Mouse (Mus musculus): ENCODE results near the gene Atg2b. TPM values are rescaled to one million over a fixed set of nuclear protein-coding genes. Genes with fewer than 3 reads are reported as not detected.
A peak's percentile ranks its signal among the peaks of the same experiment; 100 is the strongest.

Atg2b gene
- polyA plus RNA-seq (2012; fragmentation: generic; extraction: Trizol): 20.0 TPM

DNA sequence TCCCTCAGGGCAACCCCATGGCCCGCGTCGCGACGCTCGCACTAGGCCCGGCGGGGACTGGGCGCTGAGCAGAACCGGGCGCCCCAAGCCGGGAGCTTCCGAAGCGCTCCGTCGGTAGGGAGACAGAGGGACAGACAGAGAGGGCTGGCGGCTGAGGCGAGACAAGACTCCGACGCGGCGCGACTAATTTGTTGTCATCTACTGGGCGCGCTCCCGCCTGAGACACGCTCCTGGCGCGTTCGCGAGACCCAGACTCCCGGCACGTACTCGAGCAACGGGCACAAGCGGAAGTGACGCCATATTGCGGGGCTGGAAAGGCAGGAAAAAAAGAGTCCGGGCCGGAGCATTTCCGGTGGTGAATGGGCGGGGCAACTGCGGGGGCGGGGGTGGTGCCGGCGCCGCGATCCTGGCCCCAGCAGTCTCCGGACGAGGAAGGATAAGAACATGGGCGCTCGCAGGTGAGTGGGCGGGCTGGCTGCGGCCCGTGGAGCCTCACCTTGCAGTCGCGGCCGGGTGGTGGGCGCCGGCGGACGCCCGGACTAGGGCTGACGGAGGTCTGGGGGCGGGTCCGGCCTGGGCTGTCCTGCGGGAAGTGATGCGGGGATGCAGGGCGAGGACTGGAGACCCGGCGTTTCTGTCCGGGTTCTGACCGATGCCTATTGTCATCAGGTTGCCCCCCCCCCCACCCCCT is at the start of gene Atg2b:
TSS of gene Atg2b (minus strand) at position 211 of the 691 bp plus-strand sequence.
- peak within 1 kb of the TSS; percentile 60 for H3ac ChIP-seq (ENCODE audit: control insufficient read depth, insufficient read length)

DNA sequence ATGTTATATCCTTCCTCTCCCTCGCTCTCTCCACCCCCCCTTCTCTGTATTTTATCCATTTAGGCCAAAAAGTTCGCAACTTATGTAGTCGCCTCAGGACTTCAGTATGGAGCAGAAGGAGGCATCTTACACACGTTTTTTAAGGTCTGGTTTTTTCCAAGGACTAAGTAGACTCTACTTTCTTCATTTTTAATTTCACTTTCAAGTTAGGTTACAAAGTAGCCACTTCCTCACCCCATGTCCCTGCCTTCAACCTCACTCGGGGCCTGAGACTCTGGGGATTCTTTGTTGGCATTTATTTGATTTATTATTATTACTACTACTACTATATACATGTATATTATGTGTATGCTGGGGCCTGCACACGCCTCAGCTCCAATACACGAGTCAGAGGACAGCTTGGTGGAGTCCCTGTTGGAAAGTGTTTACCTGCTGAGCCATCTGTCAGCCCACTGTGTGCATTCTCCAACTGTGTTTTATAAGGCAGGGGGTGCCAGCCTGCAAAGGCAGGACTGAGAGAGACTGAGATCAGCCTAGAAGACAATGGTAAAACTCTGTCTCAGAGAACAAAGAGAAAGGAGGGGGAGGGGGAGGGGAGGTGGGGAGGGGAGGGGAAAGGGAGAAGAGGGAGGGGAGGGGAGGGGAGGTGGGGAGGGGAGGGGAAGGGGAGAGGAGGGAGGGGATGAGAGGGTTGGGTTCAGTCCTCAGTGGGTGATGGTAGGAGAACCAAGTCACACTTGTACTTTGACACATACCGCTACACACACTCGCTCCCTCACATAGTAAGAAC is 48.6 kb upstream of the Atg2b start:
- Histone ChIP-seq H3K79me2 (ENCODE audit: control insufficient read depth, insufficient read depth) (no peaks in the 10 kb centered on the region), H3ac (ENCODE audit: control insufficient read depth, insufficient read length) (no peak overlapping the region), H3K4me2 (ENCODE audit: low read depth) (no peak overlapping the region), H3K36me3 (ENCODE audit: control insufficient read depth, insufficient read depth) (no peaks in the 10 kb centered on the region), H3K27me3 (ENCODE audit: control insufficient read depth, insufficient read depth, insufficient read length) (no peaks in the 10 kb centered on the region), H3K4me3 (no peak overlapping the region)
- TF ChIP-seq E2F4 (IDR thresholded peaks at IDR 0.05; ENCODE audit: insufficient read depth) (no peak), TCF12 (IDR thresholded peaks at IDR 0.05; ENCODE audit: insufficient read depth, poor library complexity, severe bottlenecking) (no peak), SRF (IDR thresholded peaks at IDR 0.05; ENCODE audit: control insufficient read depth, insufficient read length, low read depth) (no peak), POLR2A (IDR thresholded peaks at IDR 0.05; ENCODE audit: insufficient read length, low read depth) (no peak), MYOD1 (IDR thresholded peaks at IDR 0.05; ENCODE audit: control insufficient read depth in 1 of 3, insufficient read length in 2 of 3, low read depth in 2 of 3) (no peak)

More for the DNA sequence above, at the start of gene Atg2b:
- Histone ChIP-seq H3K79me2 (ENCODE audit: control insufficient read depth, insufficient read depth) (peaks cover 71% of the 10 kb centered on the region), H3K4me3 (peak within 1 kb of the TSS; percentile 95), H3K27me3 (ENCODE audit: control insufficient read depth, insufficient read depth, insufficient read length) (no peaks in the 10 kb centered on the region), H3K36me3 (ENCODE audit: control insufficient read depth, insufficient read depth) (no peaks in the 10 kb centered on the region), H3K4me2 (ENCODE audit: low read depth) (peak within 1 kb of the TSS; percentile 100)
- TF ChIP-seq USF1 (IDR thresholded peaks at IDR 0.05; ENCODE audit: low read depth): no peak
- TF ChIP-seq E2F4 (IDR thresholded peaks at IDR 0.05; ENCODE audit: insufficient read depth): no peak
- peak; percentile 27 for TF ChIP-seq MAX (IDR thresholded peaks at IDR 0.05; ENCODE audit: low read depth)
- no peak for TF ChIP-seq REST (IDR thresholded peaks at IDR 0.05; ENCODE audit: insufficient read depth, insufficient read length)
- peak; percentile 64 for TF ChIP-seq POLR2A (IDR thresholded peaks at IDR 0.05; ENCODE audit: insufficient read length, low read depth)
- peak; percentile 71 for TF ChIP-seq POLR2AphosphoS2 (IDR thresholded peaks at IDR 0.05; ENCODE audit: insufficient read length, low read depth)

DNA sequence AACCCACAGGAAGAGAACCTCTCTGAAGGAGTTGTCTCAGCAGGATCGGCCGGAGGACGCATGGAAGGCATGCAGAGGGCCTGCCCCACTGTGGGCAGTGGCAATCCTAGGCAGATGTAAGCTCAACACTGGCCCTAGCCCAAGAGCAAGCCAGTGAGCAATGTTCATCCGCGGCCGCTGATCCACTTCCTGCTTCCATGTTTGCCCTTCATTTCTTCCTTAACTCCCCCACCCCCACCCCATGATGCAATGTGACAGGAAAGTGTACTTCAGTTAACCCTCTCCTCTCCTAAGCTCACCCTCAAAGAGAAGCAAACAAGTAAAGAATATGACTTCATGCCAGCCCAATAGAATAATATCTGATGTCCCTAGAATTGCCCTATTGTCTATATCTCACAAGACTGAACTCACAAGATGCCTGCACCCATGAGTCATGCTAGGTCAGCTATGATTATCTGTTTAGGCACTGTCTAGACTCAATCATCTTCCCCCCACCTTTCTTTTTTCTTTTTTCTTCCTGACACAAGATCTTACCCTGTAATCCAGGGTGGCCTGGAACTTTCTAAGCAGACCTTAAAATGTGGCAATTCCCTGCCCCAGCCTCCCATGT is 45.9 kb upstream of the Atg2b start:
- H3K36me3 ChIP-seq (ENCODE audit: control insufficient read depth, insufficient read depth): no peaks in the 10 kb centered on the region
- H3K27me3 ChIP-seq (ENCODE audit: control insufficient read depth, insufficient read depth, insufficient read length): no peaks in the 10 kb centered on the region
- no peak overlapping the region for H3ac ChIP-seq (ENCODE audit: control insufficient read depth, insufficient read length)
- no peak for TF ChIP-seq USF1 (IDR thresholded peaks at IDR 0.05; ENCODE audit: low read depth)
- TF ChIP-seq MYOD1 (IDR thresholded peaks at IDR 0.05; ENCODE audit: control insufficient read depth in 1 of 3, insufficient read length in 2 of 3, low read depth in 2 of 3): no peak
- TF ChIP-seq CEBPB (IDR thresholded peaks at IDR 0.05; ENCODE audit: insufficient read depth, poor library complexity, severe bottlenecking): no peak
- TF ChIP-seq POLR2A (IDR thresholded peaks at IDR 0.05; ENCODE audit: insufficient read length, low read depth): no peak
- TF ChIP-seq E2F4 (IDR thresholded peaks at IDR 0.05; ENCODE audit: insufficient read depth): no peak
- TF ChIP-seq TCF12 (IDR thresholded peaks at IDR 0.05; ENCODE audit: insufficient read depth, poor library complexity, severe bottlenecking): no peak
- TF ChIP-seq SRF (IDR thresholded peaks at IDR 0.05; ENCODE audit: control insufficient read depth, insufficient read length, low read depth): no peak
- no peak for TF ChIP-seq TCF3 (IDR thresholded peaks at IDR 0.05; ENCODE audit: insufficient read length, low read depth)
- no peak for TF ChIP-seq MAX (IDR thresholded peaks at IDR 0.05; ENCODE audit: low read depth)
- no peak for TF ChIP-seq POLR2AphosphoS2 (IDR thresholded peaks at IDR 0.05; ENCODE audit: insufficient read length, low read depth)
- TF ChIP-seq REST (IDR thresholded peaks at IDR 0.05; ENCODE audit: insufficient read depth, insufficient read length): no peak
- no peak for TF ChIP-seq MYOG (IDR thresholded peaks at IDR 0.05; ENCODE audit: control insufficient read depth in 1 of 3, insufficient read depth in 1 of 3, insufficient read length in 2 of 3, low read depth in 2 of 3)
- no peak overlapping the region for H3K4me2 ChIP-seq (ENCODE audit: low read depth)
- H3K4me3 ChIP-seq: no peak overlapping the region
- no peaks in the 10 kb centered on the region for H3K79me2 ChIP-seq (ENCODE audit: control insufficient read depth, insufficient read depth)

DNA sequence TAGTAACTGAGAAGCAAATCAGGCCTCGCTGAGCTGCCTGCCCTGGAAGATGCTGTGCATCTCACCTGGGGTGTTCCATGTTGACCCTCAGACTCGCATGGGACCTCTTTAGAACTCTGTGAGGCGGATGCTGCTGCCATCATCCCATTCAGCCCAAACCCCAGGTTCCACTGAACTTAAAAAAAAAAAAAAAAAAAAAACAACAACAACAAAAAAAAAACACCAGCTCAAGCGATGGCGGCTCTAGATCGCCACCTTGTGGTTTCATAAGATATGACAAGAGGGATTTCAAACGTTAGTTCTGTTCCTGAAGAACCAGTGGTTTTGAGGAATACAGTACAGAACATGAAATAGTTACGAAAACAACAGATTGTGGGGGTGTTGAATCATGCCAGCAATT is 43.0 kb upstream of the Atg2b start:
- H3K79me2 ChIP-seq (ENCODE audit: control insufficient read depth, insufficient read depth): no peaks in the 10 kb centered on the region
- no peak overlapping the region for H3K4me3 ChIP-seq
- TF ChIP-seq TCF12 (IDR thresholded peaks at IDR 0.05; ENCODE audit: insufficient read depth, poor library complexity, severe bottlenecking) (no peak), MYOG (IDR thresholded peaks at IDR 0.05; ENCODE audit: control insufficient read depth in 1 of 3, insufficient read depth in 1 of 3, insufficient read length in 2 of 3, low read depth in 2 of 3) (no peak), MYOD1 (IDR thresholded peaks at IDR 0.05; ENCODE audit: control insufficient read depth in 1 of 3, insufficient read length in 2 of 3, low read depth in 2 of 3) (no peak), POLR2A (IDR thresholded peaks at IDR 0.05; ENCODE audit: insufficient read length, low read depth) (no peak), REST (IDR thresholded peaks at IDR 0.05; ENCODE audit: insufficient read depth, insufficient read length) (no peak), E2F4 (IDR thresholded peaks at IDR 0.05; ENCODE audit: insufficient read depth) (no peak), MAX (IDR thresholded peaks at IDR 0.05; ENCODE audit: low read depth) (no peak), CEBPB (IDR thresholded peaks at IDR 0.05; ENCODE audit: insufficient read depth, poor library complexity, severe bottlenecking) (no peak)
- H3K36me3 ChIP-seq (ENCODE audit: control insufficient read depth, insufficient read depth): no peaks in the 10 kb centered on the region
- H3K4me2 ChIP-seq (ENCODE audit: low read depth): no peak overlapping the region
- H3ac ChIP-seq (ENCODE audit: control insufficient read depth, insufficient read length): no peak overlapping the region
- H3K27me3 ChIP-seq (ENCODE audit: control insufficient read depth, insufficient read depth, insufficient read length): no peaks in the 10 kb centered on the region
